Mouse (Mus musculus): ENCODE measurements around the gene Snx29.
"Not testable (repeated sequence)": the region's sequence is repeated elsewhere in the genome, so short reads cannot be mapped to it uniquely, and the experiment has no call there.

The Snx29 gene

DNA sequence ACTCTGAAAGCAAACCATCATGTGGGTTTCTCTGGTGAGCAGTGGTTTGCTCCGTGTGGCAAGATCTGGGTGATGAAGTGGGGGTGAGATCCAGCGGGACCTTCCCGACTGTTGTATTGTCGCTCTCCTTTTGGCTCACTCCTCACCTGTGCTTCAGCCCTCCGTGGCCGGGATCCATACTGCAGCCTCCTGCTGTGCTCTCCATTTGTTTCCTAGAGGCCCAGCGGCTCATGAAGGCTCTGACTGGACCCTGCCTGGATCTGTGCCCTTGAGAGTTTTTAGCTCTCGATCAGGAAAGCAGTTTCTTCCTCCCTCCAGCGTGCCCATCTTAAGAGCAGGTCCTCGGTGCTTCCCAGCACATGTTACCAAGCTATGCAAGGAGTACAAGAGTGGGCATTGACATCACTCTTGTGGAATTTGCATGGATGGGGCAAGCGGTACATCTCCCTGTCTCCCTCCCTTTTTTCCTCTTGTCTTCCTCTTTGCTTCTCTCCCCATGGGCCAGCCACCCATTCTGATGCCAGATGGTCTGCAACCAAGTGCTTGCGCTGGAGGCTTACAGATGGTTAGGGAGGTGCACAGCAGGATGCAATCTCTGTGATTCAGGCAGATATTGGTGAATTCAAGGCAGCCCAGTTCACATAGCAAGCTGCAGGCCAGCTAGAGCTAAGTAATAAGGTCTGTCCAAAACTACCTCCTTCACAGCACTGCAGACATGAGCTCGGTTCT, 207.9 kb downstream of the Snx29 start:
- in situ Hi-C loops (cut with MseI, MboI), result no loop called here

DNA sequence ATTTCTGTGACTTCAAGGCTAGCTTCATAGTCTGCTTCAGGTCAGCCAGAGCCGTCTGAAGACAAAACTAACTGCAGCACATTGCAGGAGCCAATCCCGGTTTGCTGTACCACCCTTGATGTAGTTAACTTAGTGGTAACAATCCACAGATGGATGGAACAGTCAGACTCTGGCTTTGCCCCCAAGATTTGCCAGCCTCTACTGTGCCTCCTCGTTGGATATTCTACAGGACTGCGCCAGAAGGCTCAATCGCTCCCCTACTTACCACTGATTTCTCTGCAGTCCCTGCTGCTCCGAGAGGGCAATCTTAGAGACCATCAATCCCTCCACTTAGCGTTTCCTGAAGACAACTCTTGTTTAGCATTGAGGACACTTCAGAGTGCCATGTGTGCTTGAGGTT, 208.7 kb downstream of the Snx29 start:
- in situ Hi-C loops (cut with MseI, MboI), result no loop called here

DNA sequence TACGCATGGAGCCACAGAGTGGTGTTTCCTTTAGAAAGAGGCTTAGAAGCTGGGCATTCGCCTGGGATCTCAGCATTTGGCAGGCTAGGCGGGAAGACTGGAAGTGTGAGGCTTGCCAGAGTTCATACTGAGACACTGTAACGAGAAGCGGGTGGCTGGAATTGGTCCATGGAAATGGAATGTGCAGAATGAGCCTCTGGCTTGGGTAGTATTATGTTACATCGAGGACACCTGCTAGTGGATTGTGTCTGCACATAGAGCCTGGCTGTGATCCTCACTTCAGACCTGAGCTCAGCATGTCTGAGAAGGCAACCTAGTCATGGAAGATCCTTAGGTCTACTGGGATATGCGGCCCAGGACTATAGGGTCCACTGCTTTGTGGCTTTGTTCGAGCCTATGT, 209.9 kb downstream of the Snx29 start:
- in situ Hi-C loops (cut with MseI, MboI), result no loop called here

DNA sequence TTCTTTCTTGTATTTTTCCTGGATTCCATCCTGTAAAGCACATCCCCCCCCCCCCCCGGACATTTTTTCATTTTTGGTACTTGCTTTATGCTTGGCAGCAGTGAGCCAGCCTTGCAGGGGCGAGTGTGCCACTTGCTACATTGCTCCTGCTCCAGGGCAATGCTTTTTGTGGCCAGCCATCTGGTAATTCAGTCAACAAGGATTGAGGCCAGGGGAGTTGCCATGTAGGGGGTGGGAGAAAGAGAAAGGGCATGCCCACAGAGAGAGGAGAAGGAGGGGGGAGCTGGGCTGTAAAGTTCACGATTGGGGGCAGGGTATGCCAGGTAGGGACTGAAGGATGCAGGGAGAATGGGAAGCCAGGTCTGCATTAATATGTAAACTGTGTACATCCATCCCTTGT, 210.7 kb downstream of the Snx29 start:
- in situ Hi-C loops (cut with MseI, MboI), result no loop called here

DNA sequence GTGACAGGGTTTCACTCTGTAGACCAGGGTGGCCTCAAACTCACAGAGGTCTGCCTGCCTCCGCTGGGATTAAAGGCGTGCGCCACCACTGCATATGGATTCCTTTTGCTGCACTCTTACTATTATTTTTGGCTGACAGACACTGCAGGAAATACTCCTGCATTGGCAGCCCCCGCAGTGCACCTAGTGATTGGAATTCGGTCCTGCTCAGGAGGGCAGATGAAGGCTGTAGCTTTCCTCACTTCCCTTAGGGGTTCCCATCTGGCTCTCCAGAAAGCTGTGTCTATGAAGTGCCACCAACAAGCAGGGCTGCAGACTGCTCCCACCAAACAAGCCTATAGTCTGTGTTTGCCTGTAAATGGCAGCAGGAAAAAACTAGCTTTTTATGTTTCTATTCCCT, 215.0 kb downstream of the Snx29 start:
- in situ Hi-C loops (cut with MseI, MboI), result no loop called here

DNA sequence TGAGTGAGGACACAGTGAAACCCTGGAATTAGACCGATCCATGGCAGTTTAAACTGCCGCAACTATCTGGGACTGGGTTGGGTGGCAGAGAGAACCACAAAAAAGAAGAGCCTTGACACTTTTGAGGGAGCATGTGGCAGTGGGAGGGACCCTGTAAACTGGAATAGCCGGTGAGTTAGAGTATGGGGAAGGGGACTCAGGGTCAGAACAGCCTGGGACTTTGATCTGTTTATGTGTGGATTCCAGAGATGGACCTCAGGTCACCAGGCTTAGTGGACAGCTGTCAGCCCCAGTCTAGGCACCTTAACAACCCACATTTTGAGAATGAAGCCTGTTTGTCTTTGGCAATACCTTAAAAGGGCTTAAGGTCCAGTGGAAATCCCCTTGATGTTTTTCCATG, 215.5 kb downstream of the Snx29 start:
- in situ Hi-C loops (cut with MseI, MboI), result no loop called here

DNA sequence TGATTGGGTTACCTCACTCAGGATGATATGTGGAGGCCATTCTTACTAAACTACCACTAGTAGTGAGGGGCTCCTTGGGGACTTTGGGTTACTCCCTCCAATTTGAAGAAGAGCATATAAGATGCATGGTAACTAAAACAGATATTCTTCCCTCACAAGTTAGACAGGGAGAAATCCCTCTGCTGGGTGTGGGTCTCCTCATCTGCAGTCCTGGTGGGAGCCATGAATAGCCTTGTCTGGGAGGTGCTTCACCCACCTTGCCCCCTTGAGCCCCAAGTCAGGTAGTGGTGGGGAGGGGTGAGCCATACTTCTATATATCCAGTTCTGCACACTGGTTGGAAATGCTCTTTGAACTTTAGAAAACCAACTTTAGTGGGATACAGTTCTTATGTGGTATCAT, 218.3 kb downstream of the Snx29 start:
- in situ Hi-C loops (cut with MseI, MboI), result no loop called here

DNA sequence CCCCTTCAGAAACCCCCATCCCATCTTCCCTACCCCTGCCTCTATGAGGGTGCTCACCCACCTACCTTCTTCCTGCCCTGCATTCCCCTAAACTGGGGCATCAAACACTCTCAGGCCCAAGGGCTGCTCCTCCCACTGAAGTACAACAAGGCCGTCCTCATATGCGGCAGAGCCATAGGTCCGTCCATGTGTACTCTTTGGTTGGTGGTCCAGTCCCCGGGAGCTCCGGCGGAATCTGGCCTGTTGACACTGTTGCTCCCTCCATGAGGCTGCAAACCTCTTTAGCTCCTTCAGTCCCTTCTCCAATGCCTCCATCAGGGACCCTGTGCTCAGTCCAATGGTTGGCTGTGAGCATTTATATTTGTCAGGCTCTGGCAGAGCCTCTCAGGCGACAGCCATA, 219.1 kb downstream of the Snx29 start:
- in situ Hi-C loops (cut with MseI, MboI), result no loop called here

DNA sequence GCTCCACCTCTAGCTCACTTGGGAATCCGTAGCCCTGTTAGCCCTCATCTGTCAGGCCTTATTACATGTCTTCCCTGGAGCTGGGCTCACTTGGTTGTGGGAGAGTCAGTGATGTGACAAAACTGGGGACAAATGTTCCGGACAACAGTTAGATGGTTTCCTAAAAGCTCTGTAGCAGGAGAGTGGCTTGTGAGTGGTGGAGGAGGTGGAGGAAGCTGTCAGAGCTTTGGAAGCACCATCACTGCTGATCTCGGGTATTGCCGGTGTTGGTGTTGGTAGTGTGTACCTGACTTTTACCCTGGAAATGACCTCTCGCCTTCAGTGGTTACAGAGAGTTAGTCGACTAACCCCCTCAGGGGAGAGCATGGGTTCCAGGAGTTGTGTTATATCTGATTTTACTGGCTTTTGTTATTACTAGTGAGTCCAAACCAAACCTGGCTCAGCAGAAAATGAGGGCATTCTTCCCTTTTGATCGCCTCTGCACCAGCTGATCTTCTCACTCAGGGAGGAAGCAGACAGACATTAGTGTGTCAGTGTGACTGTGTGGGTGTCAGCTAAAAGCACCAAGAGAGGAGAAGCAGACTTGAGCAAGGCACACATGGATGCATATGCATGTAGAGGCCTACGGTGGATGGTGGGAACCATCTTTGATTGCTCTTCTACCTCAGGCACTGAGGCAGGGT, 227.5 kb downstream of the Snx29 start:
- in situ Hi-C loops (cut with MseI, MboI), result no loop called here

DNA sequence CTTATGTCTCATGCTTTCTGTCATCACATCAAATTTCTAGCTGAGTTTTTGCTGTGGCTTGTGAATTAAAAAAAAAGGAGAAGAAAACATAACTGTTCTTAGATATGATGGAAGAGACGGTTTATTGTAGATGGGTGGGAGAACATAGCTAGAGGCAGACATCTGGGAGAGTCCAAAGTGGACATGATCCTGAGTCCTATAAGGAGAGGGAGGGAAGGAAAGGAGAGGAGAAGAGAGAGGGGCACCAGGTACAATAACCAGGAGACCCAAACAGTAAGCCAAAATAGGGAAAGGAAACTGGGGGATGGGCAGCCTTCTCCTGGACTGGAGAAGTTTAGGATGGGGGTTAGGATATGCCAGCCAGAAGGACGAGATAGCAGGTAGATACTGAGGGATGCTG, 239.0 kb downstream of the Snx29 start:
- in situ Hi-C loops (cut with MseI, MboI), result no loop called here

DNA sequence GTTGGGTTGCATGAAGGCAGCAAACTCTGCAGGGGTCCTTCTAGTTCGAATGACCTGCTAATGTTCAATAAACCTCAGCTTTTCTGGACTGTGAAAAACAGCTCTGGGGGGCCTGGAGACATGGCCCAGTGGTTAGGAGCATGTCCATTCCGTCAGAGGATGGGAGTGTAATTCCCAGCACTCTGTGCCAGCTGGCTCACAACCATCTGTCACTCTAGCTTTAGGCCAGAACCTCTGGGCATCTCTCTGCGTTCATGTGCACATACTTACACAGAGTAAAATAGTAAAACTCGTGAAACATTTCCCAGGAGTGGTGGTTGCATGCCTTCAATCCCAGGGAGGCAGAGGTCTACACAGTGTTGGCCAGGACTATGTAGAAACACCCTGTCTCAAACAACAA, 241.1 kb downstream of the Snx29 start:
- in situ Hi-C loops (cut with MseI, MboI), result no loop called here

DNA sequence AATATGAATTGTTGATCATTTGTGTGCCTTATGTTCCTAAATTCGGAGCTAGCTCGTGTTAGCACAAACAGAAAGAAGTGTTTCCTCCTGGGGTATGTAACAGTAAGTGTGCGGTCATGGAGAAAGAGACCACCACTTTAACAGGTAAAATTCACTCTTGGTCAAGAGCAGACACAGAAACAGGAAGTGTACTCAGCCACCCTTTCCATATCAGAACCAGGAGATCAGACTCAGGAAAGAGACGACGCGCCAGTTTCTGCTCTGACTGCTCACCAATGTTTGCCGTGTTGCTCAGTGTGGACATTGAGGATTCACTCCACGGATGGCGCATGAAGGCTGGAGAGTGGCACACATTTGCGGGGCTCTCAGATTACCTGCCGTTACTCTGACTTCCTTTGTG, 242.4 kb downstream of the Snx29 start:
- in situ Hi-C loops (cut with MseI, MboI), result no loop called here

DNA sequence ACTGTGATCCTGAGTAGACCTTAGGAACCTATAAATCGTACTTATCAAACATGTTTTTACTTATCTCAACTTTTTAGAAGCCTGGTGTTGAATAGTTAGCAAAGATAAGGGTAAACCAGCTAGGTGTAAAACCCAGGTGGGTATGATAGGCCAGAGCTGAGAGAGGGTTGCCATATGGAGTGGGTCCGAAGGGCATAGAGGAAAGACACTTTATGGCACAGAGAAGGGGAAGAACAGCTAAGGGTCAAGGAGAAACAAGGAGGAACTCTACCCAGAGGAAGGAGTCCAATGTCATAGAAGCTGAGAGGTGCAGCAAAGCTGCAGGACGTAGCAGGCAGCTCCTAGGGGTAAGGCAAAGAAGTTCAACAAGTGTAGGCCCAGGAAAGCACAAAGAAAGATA, 244.9 kb downstream of the Snx29 start:
- in situ Hi-C loops (cut with MseI, MboI), result no loop called here

DNA sequence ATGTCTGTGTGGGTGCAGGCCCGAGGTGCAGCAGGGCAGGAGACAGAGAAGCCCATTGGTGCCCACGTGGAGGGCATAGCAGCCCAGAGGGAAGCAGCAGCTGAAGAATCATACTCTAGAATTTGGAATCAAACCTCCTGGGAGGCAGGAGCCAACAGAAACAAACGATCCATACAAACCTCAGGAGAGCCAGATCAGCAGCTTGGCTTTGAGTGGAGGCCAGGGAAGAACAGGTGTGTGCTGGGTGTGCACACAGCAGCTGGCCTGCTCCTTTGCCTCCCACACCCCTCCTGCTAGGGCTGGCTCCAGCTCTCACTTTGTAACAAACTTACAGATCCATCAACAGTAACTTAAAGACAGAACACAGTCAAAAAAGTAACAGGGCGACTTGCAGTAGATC, 245.4 kb downstream of the Snx29 start:
- in situ Hi-C loops (cut with MseI, MboI), result no loop called here

DNA sequence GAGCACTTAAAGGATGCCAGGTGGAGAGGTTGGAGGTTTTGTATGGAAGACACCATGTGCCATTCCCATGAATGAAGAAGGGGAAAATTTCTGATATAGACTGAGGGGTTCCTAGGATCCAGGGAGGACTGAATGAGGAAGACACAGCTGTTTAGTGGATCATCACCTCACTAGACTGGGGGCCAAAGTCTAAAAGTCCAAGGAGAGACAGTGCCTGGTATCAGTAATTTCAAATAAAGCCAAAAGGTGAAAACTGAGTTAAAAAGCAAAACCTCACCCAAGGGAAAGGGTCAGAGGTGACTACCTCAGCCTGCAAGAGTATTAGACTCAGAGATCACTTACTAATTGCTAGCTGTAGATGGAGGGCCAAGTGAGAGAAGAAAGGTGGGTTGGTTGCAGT, 245.9 kb downstream of the Snx29 start:
- in situ Hi-C loops (cut with MseI, MboI), result no loop called here

DNA sequence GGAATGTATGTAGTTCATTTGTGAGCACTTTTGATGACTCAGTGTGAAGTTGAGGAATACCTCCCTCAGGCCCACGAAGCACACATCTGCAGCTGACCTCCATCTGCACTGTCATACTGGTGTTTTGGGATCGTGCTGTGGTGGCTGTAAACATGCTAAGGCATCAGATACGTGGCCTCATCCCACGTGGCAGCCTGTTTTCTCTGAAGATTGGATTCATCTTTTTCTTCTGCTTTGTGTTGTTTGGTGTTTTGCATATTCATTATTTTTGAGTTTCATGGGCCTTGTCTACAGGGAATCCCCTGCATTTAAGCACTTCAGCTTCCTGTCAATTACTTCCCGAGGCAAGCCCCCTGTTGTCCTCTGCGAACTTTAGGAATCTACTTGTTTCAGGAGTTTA, 246.4 kb downstream of the Snx29 start:
- in situ Hi-C loops (cut with MseI, MboI), result no loop called here

DNA sequence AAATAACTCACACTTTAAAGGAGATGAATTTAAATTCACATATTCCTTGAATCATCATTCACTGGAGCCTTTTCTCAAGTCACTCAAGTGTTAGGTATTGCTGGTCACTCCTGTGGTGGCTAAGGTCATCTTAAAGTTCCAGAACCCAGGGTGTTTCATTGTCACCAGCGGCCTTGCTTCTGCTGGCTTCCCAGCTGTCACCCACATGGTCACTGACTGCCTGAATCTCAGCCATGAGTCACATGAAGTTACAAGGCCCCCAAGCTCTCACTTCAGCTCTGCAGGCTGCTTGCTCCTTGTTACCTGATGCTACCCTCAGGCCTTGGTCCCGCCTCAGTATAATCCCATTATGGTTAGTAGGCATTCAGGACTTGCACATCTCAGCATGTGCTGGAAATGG, 247.4 kb downstream of the Snx29 start:
- in situ Hi-C loops (cut with MseI, MboI), result no loop called here

DNA sequence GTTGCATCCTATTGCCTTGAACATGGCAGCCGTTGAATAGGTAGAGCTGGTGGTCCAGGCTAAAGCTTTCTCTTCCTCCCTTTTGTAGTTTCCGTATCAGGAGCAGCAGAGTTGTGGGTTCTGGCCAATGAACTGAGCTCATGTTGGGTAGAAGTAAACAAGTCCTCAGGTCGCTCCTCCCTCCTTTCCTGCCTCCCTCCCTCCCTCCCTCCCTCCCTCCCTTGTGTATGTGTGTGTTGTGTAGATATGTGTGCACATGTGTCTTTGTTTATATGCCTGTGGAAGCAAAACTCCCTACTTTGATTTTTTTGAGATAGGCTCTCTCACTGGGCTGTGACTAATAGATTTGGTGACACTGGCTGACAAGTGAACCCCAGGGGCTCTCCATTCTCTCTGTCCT, 251.8 kb downstream of the Snx29 start:
- in situ Hi-C loops (cut with MseI, MboI), result no loop called here

DNA sequence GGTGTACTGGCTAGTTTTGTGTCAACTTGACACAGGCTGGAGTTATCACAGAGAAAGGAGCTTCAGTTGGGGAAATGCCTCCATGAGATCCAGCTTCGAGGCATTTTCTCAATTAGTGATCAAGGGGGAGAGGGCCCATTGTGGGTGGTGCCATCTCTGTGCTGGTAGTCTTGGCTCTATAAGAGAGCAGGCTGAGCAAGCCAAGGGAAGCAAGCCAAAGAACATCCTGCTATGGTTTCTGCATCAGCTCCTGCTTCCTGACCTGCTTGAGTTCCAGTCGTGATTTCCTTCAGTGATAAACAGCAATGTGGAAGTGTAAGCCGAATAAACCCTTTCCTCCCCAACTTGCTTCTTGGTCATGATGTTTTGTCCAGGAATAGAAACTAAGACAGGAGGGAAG, 253.0 kb downstream of the Snx29 start:
- in situ Hi-C loops (cut with MseI, MboI), result not testable (repeated sequence)

DNA sequence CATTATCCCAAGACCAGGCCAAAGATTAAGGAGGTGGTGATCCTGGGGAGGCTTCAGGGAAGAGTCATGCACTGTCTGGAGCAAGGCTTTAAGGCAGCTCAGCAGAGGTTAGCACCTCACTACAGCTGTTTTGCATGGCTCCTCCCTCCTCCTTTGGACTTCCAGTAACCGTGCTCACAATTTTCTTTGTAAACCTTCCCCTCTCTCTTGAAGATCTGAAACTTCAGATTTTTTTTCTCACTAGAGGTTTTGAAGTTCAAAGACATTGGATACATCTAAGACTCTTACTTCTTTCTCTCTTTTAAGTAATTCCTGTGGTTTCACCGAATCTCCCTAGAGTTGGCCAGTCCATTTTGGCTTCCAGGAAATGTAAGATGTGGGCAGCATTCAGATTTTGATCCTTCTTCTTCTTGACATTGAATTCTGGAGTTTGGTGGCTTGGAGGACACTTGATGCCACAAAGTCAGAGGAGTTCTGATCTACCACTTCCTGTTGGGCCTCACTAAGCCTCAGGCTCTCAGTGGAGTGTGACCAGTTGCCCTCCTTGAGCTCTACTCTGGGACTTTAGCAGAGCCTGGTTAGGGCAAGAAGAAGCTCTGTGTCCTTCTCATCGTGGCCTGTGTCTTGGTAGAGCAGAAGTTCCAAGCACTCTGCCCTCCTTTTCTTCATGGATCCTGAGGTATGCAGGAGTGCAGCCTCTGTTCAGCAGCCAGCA, 255.0 kb downstream of the Snx29 start:
- in situ Hi-C loops (cut with MseI, MboI), result no loop called here

DNA sequence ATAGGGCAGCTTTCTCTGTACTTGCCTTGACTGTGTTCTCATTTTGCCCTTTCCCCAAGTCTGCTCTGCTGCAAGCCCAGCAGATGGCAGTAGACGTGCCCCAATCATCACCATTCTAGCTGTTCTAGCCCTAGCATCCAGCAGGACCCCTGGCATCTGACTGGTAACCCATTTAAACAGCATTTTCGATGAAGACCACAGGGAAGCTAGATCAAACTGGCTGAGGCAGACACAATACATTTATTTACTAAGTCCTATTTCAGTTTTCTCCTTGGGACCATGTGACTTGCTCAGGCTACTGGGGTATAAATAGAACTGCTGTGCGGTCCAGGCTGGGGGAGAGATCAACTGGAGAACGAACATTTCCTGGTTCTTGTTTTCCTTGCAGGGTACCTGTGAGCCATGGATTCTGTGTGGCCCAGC, 257.0 kb downstream of the Snx29 start:
- in situ Hi-C loops (cut with MseI, MboI), result no loop called here

DNA sequence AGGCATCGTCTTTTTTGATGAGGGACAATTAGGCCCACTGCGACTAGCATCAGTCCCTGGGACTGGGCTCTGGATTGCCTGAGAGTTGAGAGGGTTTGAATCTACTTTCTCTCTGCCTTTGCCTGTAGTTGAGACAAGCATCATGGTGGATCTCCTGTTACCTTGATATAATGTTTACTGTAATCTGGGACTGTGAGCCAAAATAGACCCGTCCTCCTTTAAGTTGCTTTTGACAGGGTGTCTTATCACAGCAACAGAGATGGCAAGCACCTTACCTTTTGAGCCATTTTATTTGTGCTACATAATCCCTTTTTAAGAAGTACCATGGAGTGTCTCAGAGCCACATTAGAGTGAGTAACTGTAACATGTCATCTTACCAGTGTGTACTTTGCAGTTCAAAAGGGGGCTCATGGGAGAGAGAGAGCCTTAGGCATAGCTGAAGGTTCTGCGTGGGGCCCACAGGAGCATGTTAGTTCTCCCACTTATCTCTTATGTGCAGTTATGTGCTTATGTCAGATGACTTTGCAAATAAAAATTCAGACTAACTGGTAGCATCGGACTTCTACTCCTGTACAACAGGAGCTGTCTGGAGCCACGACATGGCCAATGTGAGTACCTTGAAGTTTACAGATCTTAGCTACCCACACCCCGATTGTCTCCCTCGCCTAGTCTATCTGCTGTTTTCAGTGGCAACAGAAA, 261.4 kb downstream of the Snx29 start:
- in situ Hi-C loops (cut with MseI, MboI), result no loop called here
